Mouse (Mus musculus): ENCODE data around the gene Rcbtb1.
A peak's percentile ranks its signal among the peaks of the same experiment; 100 is the strongest.
"Not testable (repeated sequence)": the region's sequence is repeated elsewhere in the genome, so short reads cannot be mapped to it uniquely, and the experiment has no call there.

Rcbtb1 gene

GRCm38 (mm10) chr14:59200711-59201603 lies at the start of gene Rcbtb1:
Rcbtb1 (plus strand) TSS chr14:59201209.
- peak; percentile 92 for ATAC-seq (ENCODE audit: insufficient number of reproducible peaks, low FRiP score, low TSS enrichment)

GRCm38 (mm10) chr14:59155589-59155988 lies 45.4 kb upstream of the Rcbtb1 start:
- no peak for ATAC-seq (ENCODE audit: insufficient number of reproducible peaks, low FRiP score, low TSS enrichment)

- no peak for ATAC-seq (ENCODE audit: insufficient number of reproducible peaks, low FRiP score, low TSS enrichment)
These were observed 43.9 kb upstream of the Rcbtb1 start for GRCm38 (mm10) chr14:59157016-59157698.

DNA sequence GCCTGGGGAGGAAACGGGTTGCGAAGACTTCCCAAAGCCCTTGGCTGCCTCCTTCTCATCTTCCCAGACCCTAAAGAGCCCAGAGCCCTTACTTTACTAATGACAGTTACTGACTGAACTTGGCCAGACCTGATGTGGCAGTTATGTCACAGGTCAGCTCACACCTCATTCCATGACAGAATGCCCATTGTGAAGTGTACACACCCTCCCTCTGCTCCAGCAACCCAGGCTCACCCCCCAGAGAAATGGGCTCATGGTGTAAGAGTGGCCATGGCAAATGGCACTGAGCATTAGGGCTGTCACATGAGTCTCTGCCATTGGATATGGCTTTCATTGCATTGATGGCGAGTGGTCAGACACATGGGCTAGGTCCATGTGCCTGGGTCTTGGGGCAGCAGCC lies 22.4 kb upstream of the Rcbtb1 start, which contains the start of gene Gm5142:
Gene Gm5142, minus strand, starts transcription at position 101 of the 400 bp plus-strand sequence.
- ATAC-seq (ENCODE audit: insufficient number of reproducible peaks, low FRiP score, low TSS enrichment), result no peak

DNA sequence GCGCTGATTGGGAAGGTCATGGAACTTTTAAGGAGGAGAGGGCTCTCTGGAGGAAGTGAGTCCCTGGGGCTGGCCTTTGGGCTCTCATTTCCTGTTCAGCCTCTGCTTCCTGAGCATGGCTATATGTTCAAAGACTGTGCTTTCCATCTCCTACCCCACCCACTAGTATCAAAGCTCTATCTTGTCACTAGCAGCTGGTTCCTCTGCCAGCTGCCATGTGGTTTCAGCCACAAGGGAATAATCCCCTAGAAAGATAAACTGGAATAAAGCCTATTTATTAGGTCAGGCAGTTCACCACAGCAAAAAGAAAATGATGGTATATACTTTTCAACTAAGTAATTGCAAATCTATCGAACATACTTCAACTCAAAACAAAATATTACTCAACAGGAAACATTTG lies 18.3 kb upstream of the Rcbtb1 start:
- no peak for ATAC-seq (ENCODE audit: insufficient number of reproducible peaks, low FRiP score, low TSS enrichment)

DNA sequence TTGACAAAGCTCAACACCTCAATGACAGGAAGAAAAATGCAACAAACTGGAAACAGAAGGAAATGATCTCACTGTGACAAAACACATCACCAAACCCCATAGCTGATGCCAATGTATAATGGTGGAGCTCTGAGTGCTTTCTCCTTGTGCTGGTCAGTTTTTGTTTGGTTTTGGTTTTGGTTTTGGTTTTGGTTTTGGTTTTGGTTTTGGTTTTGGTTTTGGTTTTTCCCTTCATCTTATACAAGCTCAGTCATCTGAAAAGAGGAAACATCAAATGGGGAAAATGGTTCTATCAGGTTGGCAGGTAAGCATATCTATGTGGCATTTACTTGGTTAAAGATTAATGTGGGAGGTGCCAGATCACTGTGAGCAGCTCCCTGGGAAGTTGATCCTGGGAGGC lies 15.5 kb upstream of the Rcbtb1 start:
- ATAC-seq (ENCODE audit: insufficient number of reproducible peaks, low FRiP score, low TSS enrichment), result no peak

- ATAC-seq (ENCODE audit: insufficient number of reproducible peaks, low FRiP score, low TSS enrichment), result no peak
These were observed 14.9 kb upstream of the Rcbtb1 start for GRCm38 (mm10) chr14:59186121-59186520.

GRCm38 (mm10) chr14:59201604-59202215 lies 701 bp downstream of the Rcbtb1 start:
- no peak; the same call in 1 of the 2 replicates for ATAC-seq (ENCODE audit: insufficient number of reproducible peaks, low FRiP score, low TSS enrichment)

DNA sequence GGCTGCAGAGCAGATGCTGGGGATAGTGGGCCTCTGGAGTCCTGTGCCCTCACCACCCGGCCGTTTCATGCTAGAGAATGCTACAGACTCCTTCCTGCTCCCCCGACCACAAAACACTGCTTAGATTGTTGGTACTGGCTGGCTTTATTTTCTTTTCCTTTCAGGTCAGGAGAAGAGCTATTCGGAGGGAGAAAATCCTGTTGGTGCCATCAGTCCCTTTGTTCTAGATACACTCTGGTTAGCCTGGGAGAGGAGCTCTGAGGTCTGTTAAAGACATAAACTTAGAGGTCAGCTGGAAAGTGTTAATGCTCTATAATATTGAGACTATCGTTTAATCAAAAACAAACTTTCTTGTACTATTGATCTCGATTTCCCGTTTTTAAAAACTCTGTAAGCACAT lies 4.5 kb downstream of the Rcbtb1 start:
- no peak for ATAC-seq (ENCODE audit: insufficient number of reproducible peaks, low FRiP score, low TSS enrichment)

DNA sequence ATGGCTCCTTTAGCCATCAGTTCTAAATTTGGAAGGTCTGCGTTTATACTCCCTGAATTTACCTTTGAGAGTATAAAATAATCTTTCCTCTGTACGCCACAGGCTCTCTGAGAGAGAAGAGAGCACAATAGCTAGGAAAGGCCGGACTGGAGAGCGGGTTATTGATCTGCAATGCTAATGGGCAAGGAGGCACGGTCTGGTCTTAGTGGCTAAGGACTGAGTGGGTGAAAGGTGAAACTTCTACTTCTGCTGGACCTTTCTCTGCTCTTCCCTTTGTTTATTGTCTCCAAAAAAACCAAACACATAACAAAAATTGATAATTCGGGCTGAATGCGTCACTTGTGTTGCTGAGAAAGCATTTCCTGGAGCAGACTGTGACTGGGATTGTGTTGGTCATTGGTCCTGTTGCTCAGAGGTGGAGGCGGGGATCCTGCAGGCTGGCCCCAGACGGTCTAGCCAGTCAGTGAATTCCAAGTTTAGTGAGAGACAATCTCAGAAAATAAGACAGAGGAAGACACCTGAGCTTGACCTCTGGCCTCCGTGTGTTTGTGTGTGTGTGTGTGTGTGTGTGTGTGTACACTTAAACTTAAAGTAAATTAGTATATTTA lies 5.1 kb downstream of the Rcbtb1 start:
- ATAC-seq (ENCODE audit: insufficient number of reproducible peaks, low FRiP score, low TSS enrichment), result no peak

DNA sequence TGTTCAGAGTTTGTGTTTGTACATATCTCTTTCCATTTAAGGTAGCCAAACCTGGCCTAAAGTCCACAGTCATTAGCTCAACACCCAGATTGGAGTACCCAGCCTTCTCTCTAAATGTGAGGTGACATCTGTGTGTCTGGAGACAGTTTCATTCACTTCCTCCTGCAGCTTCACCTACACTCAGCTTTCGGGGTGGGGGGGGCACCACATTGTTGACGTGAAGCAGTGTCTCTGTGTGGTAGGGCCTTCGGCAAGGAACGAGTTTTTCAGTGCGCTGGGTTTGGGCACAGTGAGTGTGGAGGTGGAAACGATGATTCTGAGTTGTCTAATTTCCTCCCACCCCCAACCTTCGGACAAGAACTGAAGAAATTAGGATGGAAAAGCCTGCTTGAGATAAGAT lies 8.0 kb downstream of the Rcbtb1 start:
- no peak for ATAC-seq (ENCODE audit: insufficient number of reproducible peaks, low FRiP score, low TSS enrichment)

GRCm38 (mm10) chr14:59209816-59210215 lies 8.8 kb downstream of the Rcbtb1 start:
- ATAC-seq (ENCODE audit: insufficient number of reproducible peaks, low FRiP score, low TSS enrichment), result peak; percentile 61; the same call in 1 of the 2 replicates

- no peak for ATAC-seq (ENCODE audit: insufficient number of reproducible peaks, low FRiP score, low TSS enrichment)
These were observed 18.2 kb downstream of the Rcbtb1 start for GRCm38 (mm10) chr14:59219241-59219640.

GRCm38 (mm10) chr14:59226240-59226639 lies 25.2 kb downstream of the Rcbtb1 start:
- ATAC-seq (ENCODE audit: insufficient number of reproducible peaks, low FRiP score, low TSS enrichment), result no peak

GRCm38 (mm10) chr14:59229822-59230221 lies 28.8 kb downstream of the Rcbtb1 start:
- 0 out of 2 replicates have a peak, but pooled peaks have one; percentile 52 for ATAC-seq (ENCODE audit: insufficient number of reproducible peaks, low FRiP score, low TSS enrichment)

GRCm38 (mm10) chr14:59230331-59230966 lies 29.4 kb downstream of the Rcbtb1 start:
- ATAC-seq (ENCODE audit: insufficient number of reproducible peaks, low FRiP score, low TSS enrichment), result no peak

DNA sequence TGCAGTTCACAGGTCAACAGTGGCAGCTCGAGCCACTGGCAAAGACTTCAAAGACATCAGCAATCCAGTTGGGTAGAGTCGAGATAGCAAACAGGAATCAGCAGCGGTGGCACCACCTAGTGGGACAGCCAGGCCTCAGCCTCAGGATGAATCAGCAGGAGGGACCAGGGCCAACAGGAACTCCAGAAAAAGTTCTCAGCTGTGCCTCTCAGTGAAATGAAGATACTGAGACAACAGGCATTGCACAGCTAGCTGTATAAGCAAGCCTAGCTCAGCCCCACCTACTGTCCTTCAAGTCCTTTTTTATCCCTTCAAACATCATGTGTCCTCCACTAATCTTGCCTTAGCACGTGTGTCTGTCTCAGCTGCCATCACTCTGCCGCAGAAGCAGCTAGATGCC lies 31.0 kb downstream of the Rcbtb1 start:
- no peak for ATAC-seq (ENCODE audit: insufficient number of reproducible peaks, low FRiP score, low TSS enrichment)

DNA sequence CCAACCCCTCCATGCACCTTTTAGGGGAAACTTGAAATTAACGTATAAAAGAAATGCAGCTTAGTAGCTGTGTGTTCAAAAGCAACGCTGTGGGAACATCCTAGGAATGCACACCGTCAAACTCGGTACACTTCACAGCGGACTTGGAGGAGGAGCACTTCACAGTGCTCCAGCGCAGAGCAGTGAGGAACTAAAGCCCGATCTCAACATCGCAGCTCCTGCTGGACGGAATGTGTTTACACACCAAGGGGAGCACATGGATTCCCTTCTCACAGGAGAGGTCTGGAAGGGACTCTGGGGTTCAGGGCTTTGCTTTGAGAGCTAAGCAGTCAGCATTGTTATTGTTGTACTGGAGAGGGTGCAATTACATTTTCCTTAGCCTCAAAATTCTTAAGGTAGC lies 32.6 kb downstream of the Rcbtb1 start:
- no peak for ATAC-seq (ENCODE audit: insufficient number of reproducible peaks, low FRiP score, low TSS enrichment)

DNA sequence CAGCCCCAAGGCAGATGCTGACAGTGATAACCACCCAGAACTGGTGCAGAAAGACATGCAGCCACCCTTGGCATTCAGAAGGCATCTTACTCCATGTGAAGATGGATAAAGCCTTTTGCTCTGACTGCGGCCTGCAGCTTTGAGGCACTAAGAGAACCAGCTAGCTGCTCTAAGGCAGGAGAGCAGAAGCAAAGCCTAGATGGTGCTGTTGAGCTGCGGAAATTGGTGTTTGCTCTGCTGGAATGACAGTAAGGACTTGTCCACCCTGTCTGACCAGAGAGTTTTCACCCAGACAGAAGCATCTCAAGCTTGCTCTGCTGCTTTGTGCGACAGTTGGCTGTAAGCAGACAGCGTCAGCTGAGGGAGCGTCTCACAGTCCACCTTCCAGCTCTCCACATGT lies 49.3 kb downstream of the Rcbtb1 start:
- ATAC-seq (ENCODE audit: insufficient number of reproducible peaks, low FRiP score, low TSS enrichment), result not testable (repeated sequence)

GRCm38 (mm10) chr14:59255861-59256260 lies 54.9 kb downstream of the Rcbtb1 start:
- not testable (repeated sequence) for ATAC-seq (ENCODE audit: insufficient number of reproducible peaks, low FRiP score, low TSS enrichment)
